Mouse (Mus musculus) brain, embryonic 14.5 days (tissue): ENCODE measurements around the gene Dap.

Source experiments
- CTCF ChIP-seq: fragments of 200-500 bp; IDR thresholded peaks from 2 replicates; pipeline ENCODE4 v1.5.1; 2012; ENCODE audit warnings: inconsistent platforms, mild to moderate bottlenecking, moderate library complexity, borderline replicate concordance; ENCODE audit not compliant: insufficient read depth, insufficient read length; ENCODE audit errors: extremely low read depth
- POLR2A ChIP-seq: fragments of 200-500 bp; IDR thresholded peaks from 2 replicates; pipeline ENCODE4 v1.6.1; 2012; ENCODE audit warnings: mild to moderate bottlenecking, inconsistent platforms, borderline replicate concordance; ENCODE audit not compliant: poor library complexity, insufficient read depth, insufficient read length, severe bottlenecking; ENCODE audit errors: extremely low read depth

DNA sequence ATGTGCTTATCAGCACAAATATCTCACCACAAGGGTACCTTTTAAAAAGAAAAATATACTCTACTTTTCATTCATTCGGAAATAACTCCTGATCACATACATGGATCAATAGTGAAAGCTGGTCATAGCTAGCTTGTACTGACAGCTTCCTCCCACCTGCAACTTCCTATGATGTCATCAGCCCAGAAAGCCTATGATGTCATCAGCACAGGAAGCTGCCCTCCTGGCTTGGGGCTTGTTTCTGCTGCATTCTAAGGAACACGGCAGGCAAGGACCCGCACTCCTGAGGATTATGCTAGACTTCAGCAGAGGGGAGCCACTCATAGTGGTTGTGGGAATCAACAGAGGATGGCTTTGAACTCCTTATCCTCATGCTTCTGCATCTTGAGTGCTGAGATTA is 80.2 kb downstream of the Dap start:
- TF ChIP-seq CTCF (no peak), POLR2A (no peak)
